Mouse (Mus musculus) heart, postnatal 25 days (tissue): ENCODE measurements around the gene Dclk2. TPM values are rescaled to one million over a fixed set of nuclear protein-coding genes. Genes with fewer than 3 reads are reported as not detected.
A peak's percentile ranks its signal among the peaks of the same experiment; 100 is the strongest.

Experiments used
- DNase-seq: peaks from one replicate; pipeline ENCODE4 v3.0.0; 2022; ENCODE audit warnings: low spot score
- intact Hi-C: fragments of 180-260 bp; cut with DNase I; formaldehyde crosslinking; loops from one replicate; pipeline ENCODE4 v1.15.1; 2025
- total RNA-seq, 2 experiments: library from RNA; stranded (reverse); gene quantifications; 2 replicates each; pipeline ENCODE4 v1.2.3; 2021

Dclk2 gene
- total RNA-seq, 2 experiments from 2014 or later: 0.75 to 1.5 TPM

GRCm38 (mm10) chr3:86809199-86809598, 111.5 kb downstream of the Dclk2 start:
- intact Hi-C loops: no loop called here
- DNase-seq: no peak

- intact Hi-C loops: no loop called here
- no peak for DNase-seq
Observed at GRCm38 (mm10) chr3:86807750-86808467, 112.7 kb downstream of the Dclk2 start.

- intact Hi-C loops: no loop called here
Observed at GRCm38 (mm10) chr3:86806834-86807233, 113.8 kb downstream of the Dclk2 start.

GRCm38 (mm10) chr3:86804265-86804664, 116.4 kb downstream of the Dclk2 start:
- intact Hi-C loops: no loop called here
- DNase-seq: no peak

More at GRCm38 (mm10) chr3:86806834-86807233, 113.8 kb downstream of the Dclk2 start:
- no peak for DNase-seq

GRCm38 (mm10) chr3:86802825-86803224, 117.8 kb downstream of the Dclk2 start:
- no peak for DNase-seq
- intact Hi-C loops: no loop called here

GRCm38 (mm10) chr3:86800841-86801240, 119.8 kb downstream of the Dclk2 start:
- DNase-seq: no peak
- intact Hi-C loops: no loop called here

- DNase-seq: no peak
- intact Hi-C loops: no loop called here
Observed at GRCm38 (mm10) chr3:86799041-86799440, 121.6 kb downstream of the Dclk2 start.

GRCm38 (mm10) chr3:86797871-86798460, 122.7 kb downstream of the Dclk2 start:
- DNase-seq: no peak
- intact Hi-C loops: no loop called here

- intact Hi-C loops: no loop called here
- no peak for DNase-seq
Observed at GRCm38 (mm10) chr3:86796716-86797115, 123.9 kb downstream of the Dclk2 start.

GRCm38 (mm10) chr3:86793720-86794191, 126.9 kb downstream of the Dclk2 start:
- intact Hi-C loops: no loop called here
- no peak for DNase-seq

GRCm38 (mm10) chr3:86793264-86793663, 127.4 kb downstream of the Dclk2 start:
- intact Hi-C loops: no loop called here
- DNase-seq: no peak

- DNase-seq: no peak
- intact Hi-C loops: loop anchor here (1.0 to 2.0 kb wide), 2 partner anchors 23 to 189 kb away; no protein-coding TSS in a partner anchor
Observed at GRCm38 (mm10) chr3:86789752-86790151, 130.9 kb downstream of the Dclk2 start.

- DNase-seq: no peak
- intact Hi-C loops: loop anchor here (1.0 to 2.0 kb wide), 2 partner anchors 24 to 190 kb away; no protein-coding TSS in a partner anchor
Observed at GRCm38 (mm10) chr3:86788711-86789110, 131.9 kb downstream of the Dclk2 start.

GRCm38 (mm10) chr3:86787423-86788123, 133.1 kb downstream of the Dclk2 start:
- intact Hi-C loops: loop anchor here (2.0 kb wide), 1 partner anchor 25 kb away; no protein-coding TSS in a partner anchor
- DNase-seq: no peak

- intact Hi-C loops: no loop called here
Observed at GRCm38 (mm10) chr3:86786845-86787351, 133.8 kb downstream of the Dclk2 start.

GRCm38 (mm10) chr3:86786280-86786679, 134.4 kb downstream of the Dclk2 start:
- no peak for DNase-seq
- intact Hi-C loops: no loop called here

More at GRCm38 (mm10) chr3:86786845-86787351, 133.8 kb downstream of the Dclk2 start:
- peak; percentile 39 for DNase-seq

- intact Hi-C loops: no loop called here
- no peak for DNase-seq
Observed at GRCm38 (mm10) chr3:86784930-86785329, 135.7 kb downstream of the Dclk2 start.

- DNase-seq: no peak
- intact Hi-C loops: no loop called here
Observed at GRCm38 (mm10) chr3:86784051-86784450, 136.6 kb downstream of the Dclk2 start.

- intact Hi-C loops: no loop called here
- DNase-seq: no peak
Observed at GRCm38 (mm10) chr3:86779704-86780103, 140.9 kb downstream of the Dclk2 start.

- DNase-seq: no peak
- intact Hi-C loops: no loop called here
Observed at GRCm38 (mm10) chr3:86775444-86775828, 145.2 kb downstream of the Dclk2 start.
